Mouse (Mus musculus) megakaryocyte, embryonic 14.5 days (primary cell): ENCODE measurements at regions not wholly inside any gene's neighbourhood (a gene's known extent, or its start where the extent isn't known, plus 50 kb on each side); places are given as distances from the start of the nearest gene placed in this dataset.

Experiments used
- H3K27me3 ChIP-seq: replicated peaks from 2 replicates; pipeline ENCODE3; 2012; ENCODE audit warnings: inconsistent platforms
- H3K36me3 ChIP-seq: replicated peaks from 2 replicates; pipeline ENCODE3; 2012; ENCODE audit warnings: low read length, inconsistent platforms, mixed read lengths
- H3K4me1 ChIP-seq: 2 replicates; pipeline ENCODE4 v1.6.1; 2012; ENCODE audit warnings: inconsistent platforms
- H3K4me3 ChIP-seq: replicated peaks from 2 replicates; pipeline ENCODE3; 2012; ENCODE audit warnings: moderate library complexity, mild to moderate bottlenecking, inconsistent platforms
- H3K9me3 ChIP-seq: 2 replicates; pipeline ENCODE4 v1.6.1; 2012; ENCODE audit warnings: inconsistent platforms
- FLI1 ChIP-seq: IDR thresholded peaks from 2 replicates; pipeline ENCODE4 v1.6.1; 2012; ENCODE audit warnings: low read length, inconsistent platforms, mixed read lengths
- GATA1 ChIP-seq: IDR thresholded peaks from 3 replicates; pipeline ENCODE4 v1.6.1; 2012; ENCODE audit warnings: mixed read lengths, low read length, inconsistent platforms, borderline replicate concordance

GRCm38 (mm10) chr17:3962176-3962575, 266.1 kb upstream of the Nox3 start:
- TF ChIP-seq FLI1 (no peak), GATA1 (no peak)
- no peaks in the 10 kb centered on the region for H3K9me3 ChIP-seq
- no peaks in the 10 kb centered on the region for H3K27me3 ChIP-seq
- H3K4me3 ChIP-seq = no peak overlapping the region
- H3K36me3 ChIP-seq = no peaks in the 10 kb centered on the region
- no peaks in the 10 kb centered on the region for H3K4me1 ChIP-seq

- H3K27me3 ChIP-seq = no peaks in the 10 kb centered on the region
- no peak for TF ChIP-seq GATA1
- no peak for TF ChIP-seq FLI1
- H3K4me1 ChIP-seq = no peaks in the 10 kb centered on the region
Observed at GRCm38 (mm10) chr17:3946540-3946939, 250.5 kb upstream of the Nox3 start.

GRCm38 (mm10) chr17:3936361-3936760, 240.3 kb upstream of the Nox3 start:
- Histone ChIP-seq H3K4me3 (no peak overlapping the region), H3K9me3 (no peaks in the 10 kb centered on the region), H3K36me3 (no peaks in the 10 kb centered on the region), H3K27me3 (no peaks in the 10 kb centered on the region), H3K4me1 (no peaks in the 10 kb centered on the region)
- TF ChIP-seq GATA1 = no peak
- TF ChIP-seq FLI1 = no peak

More at GRCm38 (mm10) chr17:3946540-3946939, 250.5 kb upstream of the Nox3 start:
- Histone ChIP-seq H3K4me3 (no peak overlapping the region), H3K9me3 (no peaks in the 10 kb centered on the region), H3K36me3 (no peaks in the 10 kb centered on the region)

DNA sequence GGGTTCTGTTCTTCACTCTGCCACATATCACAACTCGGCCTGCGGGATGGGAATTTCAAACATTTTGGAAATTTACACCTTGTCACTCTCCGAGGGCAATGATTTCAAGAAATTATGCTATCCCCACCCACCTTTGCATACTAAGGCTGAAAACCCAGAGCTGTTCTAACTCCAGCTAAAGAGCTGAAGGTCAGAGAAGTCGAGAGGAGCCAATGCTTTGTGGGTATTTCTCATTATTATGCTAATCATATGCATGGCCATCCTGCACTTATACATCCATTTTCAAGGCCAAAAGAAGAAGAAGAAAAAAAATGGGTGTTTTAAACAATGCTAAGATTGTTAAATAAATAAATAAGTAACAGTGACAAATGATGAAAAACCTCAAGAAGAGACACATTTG, 237.1 kb upstream of the Nox3 start:
- no peak overlapping the region for H3K4me3 ChIP-seq
- no peak for TF ChIP-seq FLI1
- no peak for TF ChIP-seq GATA1
- H3K27me3 ChIP-seq = no peaks in the 10 kb centered on the region
- no peaks in the 10 kb centered on the region for H3K36me3 ChIP-seq
- H3K9me3 ChIP-seq = no peaks in the 10 kb centered on the region
- no peaks in the 10 kb centered on the region for H3K4me1 ChIP-seq

DNA sequence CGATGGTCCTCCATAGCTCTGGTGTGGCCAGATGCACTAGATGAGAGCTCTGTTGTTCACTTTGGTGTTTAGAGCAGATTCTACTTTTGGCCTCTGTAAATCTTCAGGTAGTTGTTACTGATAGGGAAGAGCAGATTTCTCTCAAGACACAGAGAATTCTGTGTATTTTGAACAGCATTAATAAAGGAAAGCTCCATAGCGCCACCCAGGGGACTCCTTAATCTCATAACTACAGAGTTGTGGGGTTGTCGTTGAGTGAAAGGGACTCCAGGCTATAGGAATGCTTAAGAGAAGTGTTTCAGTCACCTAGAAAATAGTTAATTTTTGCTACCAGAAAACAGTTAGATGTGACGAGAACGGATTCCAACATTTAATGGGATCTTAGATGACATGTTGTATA, 236.0 kb upstream of the Nox3 start:
- no peak for TF ChIP-seq GATA1
- TF ChIP-seq FLI1 = no peak
- Histone ChIP-seq H3K27me3 (no peaks in the 10 kb centered on the region), H3K36me3 (no peaks in the 10 kb centered on the region)

DNA sequence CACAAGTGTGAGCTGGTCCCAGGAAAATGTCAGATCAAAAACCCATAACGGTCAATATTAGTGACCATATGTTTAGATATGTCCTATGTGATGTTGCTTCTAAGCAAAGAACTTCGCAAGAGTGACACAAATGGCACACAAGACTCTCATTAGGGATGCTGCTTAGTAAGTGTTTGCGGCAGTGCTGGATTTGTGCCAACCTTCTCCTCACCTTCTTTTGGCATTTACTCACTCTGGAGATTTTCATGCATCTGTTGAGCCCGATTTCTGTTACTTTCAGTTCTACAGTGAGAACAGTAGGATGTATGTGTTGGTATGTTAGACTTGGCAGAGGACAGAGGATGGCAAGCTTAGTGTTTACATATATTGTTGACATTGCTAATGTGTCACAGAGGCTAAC, 231.0 kb upstream of the Nox3 start:
- TF ChIP-seq FLI1 = no peak
- no peak for TF ChIP-seq GATA1

More for the DNA sequence above, 236.0 kb upstream of the Nox3 start:
- Histone ChIP-seq H3K4me3 (no peak overlapping the region), H3K4me1 (no peaks in the 10 kb centered on the region), H3K9me3 (no peaks in the 10 kb centered on the region)

DNA sequence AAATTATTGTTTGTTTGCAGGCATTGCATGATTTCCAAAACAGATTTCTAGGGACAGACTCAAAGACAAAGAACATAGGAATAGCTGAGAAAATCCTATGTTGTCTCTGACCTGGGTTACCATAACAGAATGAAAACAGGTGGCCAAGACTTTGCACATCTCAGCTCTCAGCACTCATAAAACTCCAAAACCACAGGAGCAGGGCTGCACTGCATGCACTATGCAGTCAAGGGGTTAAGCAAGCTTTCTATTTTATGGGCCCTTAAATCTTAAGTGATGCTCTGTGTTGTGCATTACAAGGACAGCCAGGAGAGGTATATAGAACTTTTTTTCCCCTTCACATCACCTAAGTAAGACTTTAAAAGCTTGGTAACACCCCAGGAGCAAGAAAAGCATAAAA, 224.2 kb upstream of the Nox3 start:
- Histone ChIP-seq H3K9me3 (no peaks in the 10 kb centered on the region), H3K27me3 (no peaks in the 10 kb centered on the region), H3K36me3 (no peaks in the 10 kb centered on the region), H3K4me1 (no peaks in the 10 kb centered on the region), H3K4me3 (no peak overlapping the region)
- TF ChIP-seq FLI1 (no peak), GATA1 (no peak)

More for the DNA sequence above, 231.0 kb upstream of the Nox3 start:
- no peak overlapping the region for H3K4me3 ChIP-seq
- H3K9me3 ChIP-seq = no peaks in the 10 kb centered on the region
- H3K4me1 ChIP-seq = no peaks in the 10 kb centered on the region
- no peaks in the 10 kb centered on the region for H3K27me3 ChIP-seq
- no peaks in the 10 kb centered on the region for H3K36me3 ChIP-seq

DNA sequence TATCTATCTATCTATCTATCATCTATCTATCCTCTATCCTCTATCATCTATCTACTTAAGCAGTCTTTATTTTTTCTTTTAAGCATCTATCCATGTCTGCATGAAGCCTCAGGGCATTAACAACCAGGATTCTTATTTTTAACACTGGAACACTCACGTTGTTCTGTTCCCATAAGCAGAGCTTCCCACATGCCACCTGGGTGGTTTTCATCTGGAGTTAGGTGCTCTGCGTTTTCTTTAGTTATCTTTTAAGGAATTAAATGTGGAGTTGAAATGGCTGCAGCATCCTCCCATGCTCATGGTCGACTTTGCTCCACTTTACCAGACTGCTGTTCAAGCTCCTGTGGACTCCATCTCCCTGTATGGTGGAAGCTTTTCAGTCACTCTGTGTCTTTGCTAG, 196.8 kb upstream of the Nox3 start:
- TF ChIP-seq GATA1 (no peak), FLI1 (no peak)
- H3K27me3 ChIP-seq = no peaks in the 10 kb centered on the region
- H3K4me3 ChIP-seq = no peak overlapping the region
- H3K9me3 ChIP-seq = no peaks in the 10 kb centered on the region
- no peaks in the 10 kb centered on the region for H3K4me1 ChIP-seq
- H3K36me3 ChIP-seq = no peaks in the 10 kb centered on the region

DNA sequence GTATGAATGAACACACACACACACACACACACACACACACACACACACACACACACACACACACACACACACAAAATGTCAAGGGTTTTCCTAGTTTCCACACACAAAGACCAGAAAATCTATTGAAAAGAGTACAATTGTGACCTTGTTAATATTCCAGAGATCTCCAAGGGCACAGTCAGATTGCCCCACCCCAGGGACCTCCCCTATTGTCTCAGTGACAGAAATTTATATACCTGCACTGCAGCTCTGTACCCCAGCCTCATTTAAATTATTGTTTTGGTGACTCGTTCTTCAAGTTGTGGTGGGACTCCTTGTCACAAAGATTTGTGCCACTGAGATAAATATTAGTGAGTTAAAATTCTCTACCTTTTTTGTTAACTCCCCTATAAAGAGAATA, 187.1 kb upstream of the Nox3 start:
- no peaks in the 10 kb centered on the region for H3K9me3 ChIP-seq
- no peak overlapping the region for H3K4me3 ChIP-seq
- no peaks in the 10 kb centered on the region for H3K4me1 ChIP-seq
- no peaks in the 10 kb centered on the region for H3K27me3 ChIP-seq
- H3K36me3 ChIP-seq = no peaks in the 10 kb centered on the region
- TF ChIP-seq FLI1 (no peak), GATA1 (no peak)

- no peak for TF ChIP-seq FLI1
- TF ChIP-seq GATA1 = no peak
- Histone ChIP-seq H3K4me1 (no peaks in the 10 kb centered on the region), H3K9me3 (0 out of 2 replicates have a peak, but pooled peaks cover 3% of the 10 kb centered on the region), H3K36me3 (no peaks in the 10 kb centered on the region), H3K4me3 (no peak overlapping the region), H3K27me3 (no peaks in the 10 kb centered on the region)
Observed at GRCm38 (mm10) chr17:3879075-3879474, 183.0 kb upstream of the Nox3 start.
